Mouse (Mus musculus) liver, embryonic 12.5 days (tissue): ENCODE results near the gene Vdr. TPM values are rescaled to one million over a fixed set of nuclear protein-coding genes. Genes with fewer than 3 reads are reported as not detected.

ENCODE experiments used
- ATAC-seq: fragments of 200-750 bp; cut with Nextera tagmentation; 2 replicates; pipeline ENCODE4 v1.8.0; 2017; ENCODE audit warnings: moderate number of reproducible peaks, mild to moderate bottlenecking, moderate library complexity
- H3K27ac ChIP-seq: fragments of 300-500 bp; sonication (generic); 2 replicates; pipeline ENCODE4 v1.5.1; 2016; ENCODE audit warnings: mild to moderate bottlenecking
- H3K27me3 ChIP-seq: fragments of 300-500 bp; sonication (generic); replicated peaks from 2 replicates; pipeline ENCODE4 v1.6.1; 2016; ENCODE audit warnings: mild to moderate bottlenecking, moderate library complexity
- H3K36me3 ChIP-seq: fragments of 300-500 bp; sonication (generic); 2 replicates; pipeline ENCODE4 v1.6.1; 2016; ENCODE audit warnings: mild to moderate bottlenecking, moderate library complexity
- H3K4me1 ChIP-seq: fragments of 300-500 bp; sonication (generic); 2 replicates; pipeline ENCODE4 v1.6.1; 2016
- H3K4me2 ChIP-seq: fragments of 300-500 bp; sonication (generic); 2 replicates; pipeline ENCODE4 v1.6.1; 2016; ENCODE audit warnings: mild to moderate bottlenecking, moderate library complexity
- H3K4me3 ChIP-seq: fragments of 300-500 bp; sonication (generic); 2 replicates; pipeline ENCODE4 v1.5.1; 2016; ENCODE audit warnings: mild to moderate bottlenecking, moderate library complexity
- H3K9ac ChIP-seq: fragments of 300-500 bp; sonication (generic); 2 replicates; pipeline ENCODE4 v1.6.1; 2016; ENCODE audit warnings: mild to moderate bottlenecking, moderate library complexity
- H3K9me3 ChIP-seq: fragments of 300-500 bp; sonication (generic); replicated peaks from 2 replicates; pipeline ENCODE4 v1.6.1; 2016; ENCODE audit warnings: mild to moderate bottlenecking, moderate library complexity
- WGBS: fragments of 180-500 bp; shearing (Covaris S2); methylation state at CpG from one replicate; pipeline ENCODE4 v1.1.7; 2016; ENCODE audit not compliant: insufficient replicate concordance; 5-methylcytosine and 5-hydroxymethylcytosine counted together
- polyA plus RNA-seq: library from polyadenylated mRNA; unstranded; fragments of >200 nt; fragmentation: Nextera tagmentation; extraction: Ambion mirVana; gene quantifications from 2 replicates; pipeline ENCODE4 v1.2.1, GENCODE M21; 2016

Gene Vdr
- polyA plus RNA-seq, 1 experiment from 2014 or later = 0.46 TPM

- Histone ChIP-seq H3K27ac (peak overlapping the region; percentile 24; the same call in 1 of the 2 replicates), H3K4me2 (peak overlapping the region; percentile 63)
Measured at GRCm38 (mm10) chr15:97842058-97842457, 68.4 kb downstream of the Vdr start.

GRCm38 (mm10) chr15:97841383-97841782, 69.0 kb downstream of the Vdr start:
- H3K27me3 ChIP-seq = no peaks in the 10 kb centered on the region
- 0 out of 2 replicates have a peak overlapping the region, but pooled peaks have one; percentile 6 for H3K4me2 ChIP-seq
- no peak for ATAC-seq
- 63% methylated on average over 6 of the region's 6 CpGs for WGBS
- H3K36me3 ChIP-seq = no peaks in the 10 kb centered on the region
- H3K4me1 ChIP-seq = peaks cover 99% of the 10 kb centered on the region
- peak overlapping the region; percentile 24 for H3K27ac ChIP-seq
- no peak overlapping the region for H3K9ac ChIP-seq
- H3K9me3 ChIP-seq = no peaks in the 10 kb centered on the region
- no peak overlapping the region for H3K4me3 ChIP-seq

More at GRCm38 (mm10) chr15:97842058-97842457, 68.4 kb downstream of the Vdr start:
- no peaks in the 10 kb centered on the region for H3K9me3 ChIP-seq
- no peak overlapping the region for H3K9ac ChIP-seq
- H3K27me3 ChIP-seq = no peaks in the 10 kb centered on the region
- no peak for ATAC-seq
- no peaks in the 10 kb centered on the region for H3K36me3 ChIP-seq
- H3K4me3 ChIP-seq = no peak overlapping the region
- WGBS = 76% methylated on average over 6 of the region's 6 CpGs
- H3K4me1 ChIP-seq = peaks cover 100% of the 10 kb centered on the region

DNA sequence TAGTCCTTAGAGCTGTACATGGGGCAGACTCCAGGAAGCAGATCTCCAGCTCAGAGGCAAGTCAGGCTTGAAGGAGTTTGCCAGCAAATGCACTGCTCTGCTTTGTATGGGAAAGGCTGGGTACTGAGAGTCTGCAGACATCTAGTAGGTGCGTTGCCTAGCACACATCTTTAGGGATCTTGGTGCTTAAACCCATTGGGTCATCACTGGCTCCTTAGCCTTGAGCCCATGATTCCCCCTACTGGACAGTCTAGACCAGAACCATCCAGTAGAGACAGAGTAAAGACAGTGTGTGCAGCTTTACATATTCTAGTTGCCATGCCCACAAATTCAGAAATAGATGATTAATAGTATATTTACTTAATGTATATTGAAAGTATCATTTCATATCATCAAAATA, 69.6 kb downstream of the Vdr start:
- no peaks in the 10 kb centered on the region for H3K9me3 ChIP-seq
- peaks cover 98% of the 10 kb centered on the region for H3K4me1 ChIP-seq
- 76% methylated on average over 1 of the region's 1 CpGs for WGBS

GRCm38 (mm10) chr15:97839991-97840455, 70.4 kb downstream of the Vdr start:
- Histone ChIP-seq H3K9ac (no peak overlapping the region), H3K4me3 (no peak overlapping the region), H3K9me3 (no peaks in the 10 kb centered on the region), H3K4me1 (peaks cover 90% of the 10 kb centered on the region), H3K27me3 (no peaks in the 10 kb centered on the region), H3K4me2 (no peak overlapping the region; the same call in 1 of the 2 replicates), H3K27ac (peak overlapping the region; percentile 27), H3K36me3 (no peaks in the 10 kb centered on the region)
- peak; percentile 49; the same call in 1 of the 2 replicates for ATAC-seq
- 50% methylated on average over 3 of the region's 3 CpGs for WGBS

More for the DNA sequence above, 69.6 kb downstream of the Vdr start:
- Histone ChIP-seq H3K36me3 (no peaks in the 10 kb centered on the region), H3K27me3 (no peaks in the 10 kb centered on the region), H3K4me3 (no peak overlapping the region), H3K9ac (no peak overlapping the region), H3K27ac (peak overlapping the region; percentile 27; the same call in 1 of the 2 replicates), H3K4me2 (no peak overlapping the region)
- no peak for ATAC-seq

DNA sequence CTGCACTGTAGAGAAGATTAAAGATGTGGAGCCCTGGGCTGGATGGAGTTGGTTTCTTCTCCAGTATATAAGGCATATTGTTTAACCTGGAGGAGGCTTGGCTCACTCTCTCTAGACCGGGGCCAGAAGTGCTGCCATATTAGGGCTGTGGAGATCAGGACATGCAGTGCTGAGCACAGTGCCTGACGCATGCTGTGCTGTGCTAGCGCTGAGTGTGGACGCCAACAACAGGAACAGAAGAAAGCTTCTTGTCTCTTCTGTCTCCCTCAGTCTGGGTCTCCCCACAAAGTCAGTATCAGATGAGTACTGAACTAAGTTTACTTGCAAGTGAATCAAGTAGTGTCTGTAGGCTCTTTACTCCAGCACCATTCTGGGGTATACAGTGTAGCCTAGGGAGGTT, 71.0 kb downstream of the Vdr start:
- ATAC-seq = no peak
- H3K27me3 ChIP-seq = no peaks in the 10 kb centered on the region
- WGBS = 79% methylated on average over 4 of the region's 4 CpGs
- no peaks in the 10 kb centered on the region for H3K9me3 ChIP-seq
- peaks cover 85% of the 10 kb centered on the region for H3K4me1 ChIP-seq
- peak overlapping the region; percentile 27 for H3K27ac ChIP-seq
- no peak overlapping the region for H3K9ac ChIP-seq
- H3K4me2 ChIP-seq = no peak overlapping the region
- no peaks in the 10 kb centered on the region for H3K36me3 ChIP-seq
- no peak overlapping the region for H3K4me3 ChIP-seq

GRCm38 (mm10) chr15:97839012-97839411, 71.4 kb downstream of the Vdr start:
- Histone ChIP-seq H3K4me2 (no peak overlapping the region), H3K9ac (no peak overlapping the region), H3K36me3 (no peaks in the 10 kb centered on the region), H3K9me3 (no peaks in the 10 kb centered on the region), H3K4me1 (peaks cover 80% of the 10 kb centered on the region), H3K27me3 (0 out of 2 replicates have a peak, but pooled peaks cover under 1% of the 10 kb centered on the region), H3K27ac (0 out of 2 replicates have a peak overlapping the region, but pooled peaks have one; percentile 27), H3K4me3 (no peak overlapping the region)
- WGBS = 53% methylated on average over 2 of the region's 2 CpGs
- ATAC-seq = no peak

DNA sequence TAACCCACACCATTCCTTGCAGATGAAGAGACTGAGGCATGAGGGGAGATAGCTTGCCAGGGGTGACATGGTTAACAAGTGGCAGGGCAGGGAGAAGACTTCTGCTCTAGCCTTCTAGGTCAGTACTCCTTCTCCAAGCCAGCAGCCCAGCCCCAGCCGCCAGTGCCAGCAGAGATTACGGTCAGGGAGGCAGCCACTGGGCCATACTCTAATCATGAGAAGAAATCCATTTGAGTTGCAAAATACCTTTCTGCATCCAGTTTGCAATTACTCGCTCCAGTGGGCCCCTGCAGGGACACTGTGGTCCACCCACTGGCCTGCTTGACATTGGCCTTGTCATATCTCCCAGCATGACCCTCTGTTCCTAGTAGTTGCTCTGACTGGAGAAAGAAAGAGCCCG, 72.0 kb downstream of the Vdr start:
- 57% methylated on average over 4 of the region's 4 CpGs for WGBS
- Histone ChIP-seq H3K9ac (no peak overlapping the region), H3K4me1 (peaks cover 76% of the 10 kb centered on the region), H3K9me3 (no peaks in the 10 kb centered on the region), H3K4me3 (no peak overlapping the region), H3K27ac (no peak overlapping the region), H3K4me2 (no peak overlapping the region), H3K36me3 (no peaks in the 10 kb centered on the region), H3K27me3 (peaks cover 7% of the 10 kb centered on the region)
- no peak for ATAC-seq

- Histone ChIP-seq H3K9me3 (no peaks in the 10 kb centered on the region), H3K27ac (no peak overlapping the region), H3K4me1 (peaks cover 76% of the 10 kb centered on the region), H3K27me3 (peaks cover 15% of the 10 kb centered on the region), H3K4me2 (no peak overlapping the region), H3K9ac (no peak overlapping the region), H3K36me3 (no peaks in the 10 kb centered on the region), H3K4me3 (no peak overlapping the region)
- 20% methylated on average over 8 of the region's 8 CpGs for WGBS
- no peak for ATAC-seq
Measured at GRCm38 (mm10) chr15:97837491-97838061, 72.9 kb downstream of the Vdr start.

GRCm38 (mm10) chr15:97836894-97837247, 73.6 kb downstream of the Vdr start:
- WGBS = 49% methylated on average over 8 of the region's 8 CpGs
- H3K27ac ChIP-seq = no peak overlapping the region
- H3K4me3 ChIP-seq = no peak overlapping the region

DNA sequence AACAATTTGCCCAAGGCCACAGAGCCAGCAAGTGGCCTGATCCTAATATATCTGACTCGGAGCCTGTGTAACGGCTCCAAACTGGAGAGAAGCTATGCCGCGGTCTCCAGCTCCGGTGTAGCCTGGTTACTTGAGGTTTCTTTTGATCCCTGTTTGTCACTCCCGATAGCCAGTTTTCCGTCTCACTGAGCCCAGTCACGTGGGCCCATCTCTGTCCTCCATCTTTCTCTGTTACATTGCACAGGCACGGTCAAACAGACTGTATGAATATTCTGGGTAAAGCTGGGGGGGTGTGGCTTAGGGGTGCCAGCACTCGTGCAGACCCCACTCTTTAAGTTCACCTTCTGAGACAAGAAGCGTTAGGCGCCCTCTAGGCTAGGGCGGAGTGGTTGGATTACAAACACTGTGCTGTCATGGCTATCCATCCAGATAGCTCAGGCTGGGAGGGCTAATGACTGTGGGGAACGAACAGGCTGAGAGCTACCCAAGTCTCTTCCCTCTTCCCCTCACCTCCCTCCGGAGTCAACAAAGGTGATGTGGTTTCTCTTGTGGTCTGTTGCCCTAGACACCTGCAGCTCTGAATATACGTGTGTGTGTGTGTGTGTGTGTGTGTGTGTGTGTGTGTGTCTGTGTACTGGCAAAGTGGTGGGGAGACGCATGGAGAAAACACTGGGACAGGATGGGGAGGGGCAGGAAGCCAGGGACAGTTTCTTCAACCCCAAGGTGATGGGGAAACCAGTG, 74.1 kb downstream of the Vdr start:
- 55% methylated on average over 17 of the region's 17 CpGs for WGBS
- no peak for ATAC-seq

More at GRCm38 (mm10) chr15:97836894-97837247, 73.6 kb downstream of the Vdr start:
- no peak overlapping the region for H3K9ac ChIP-seq
- peaks cover 22% of the 10 kb centered on the region for H3K27me3 ChIP-seq
- H3K9me3 ChIP-seq = no peaks in the 10 kb centered on the region
- H3K4me2 ChIP-seq = no peak overlapping the region
- no peak for ATAC-seq
- peaks cover 76% of the 10 kb centered on the region for H3K4me1 ChIP-seq
- H3K36me3 ChIP-seq = no peaks in the 10 kb centered on the region

DNA sequence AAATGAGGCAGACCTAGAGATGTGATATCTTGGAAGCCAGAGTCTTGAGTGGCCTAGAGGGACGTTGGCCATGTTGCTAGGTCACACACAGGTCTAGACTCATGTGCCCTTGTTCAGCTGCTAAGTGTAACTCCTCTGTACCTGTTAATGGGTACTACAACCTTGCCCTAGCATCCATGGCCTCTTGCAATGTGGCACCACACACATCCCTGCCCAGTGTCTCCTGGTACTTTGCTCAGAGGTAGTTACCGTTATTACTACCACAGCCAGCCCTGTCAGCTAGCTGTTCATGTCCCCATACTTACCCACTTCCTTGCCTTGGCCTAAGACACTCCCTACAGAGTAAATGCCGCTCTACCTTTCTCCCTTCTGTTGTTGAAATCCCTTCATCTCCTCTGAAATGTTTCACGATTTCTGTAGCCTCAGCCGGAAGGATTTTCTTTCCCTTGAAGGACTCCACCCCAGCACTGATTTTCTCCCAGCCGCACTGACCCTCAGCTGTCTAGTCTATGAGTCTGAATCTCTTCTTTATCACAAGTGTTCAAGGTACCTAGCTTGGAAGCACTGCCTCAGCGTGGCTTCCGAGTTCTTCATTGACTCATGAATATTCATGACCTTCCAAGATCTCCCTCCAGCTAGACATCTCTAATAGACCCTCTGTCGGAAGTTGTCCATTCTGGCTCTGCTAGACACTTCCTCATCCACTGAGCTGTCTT, 77.5 kb downstream of the Vdr start:
- 44% methylated on average over 9 of the region's 9 CpGs for WGBS
- no peak overlapping the region for H3K4me3 ChIP-seq
- H3K27me3 ChIP-seq = peaks cover 44% of the 10 kb centered on the region
- no peak for ATAC-seq
- no peaks in the 10 kb centered on the region for H3K36me3 ChIP-seq
- H3K4me1 ChIP-seq = peaks cover 76% of the 10 kb centered on the region
- H3K27ac ChIP-seq = no peak overlapping the region
- H3K9ac ChIP-seq = no peak overlapping the region
- H3K9me3 ChIP-seq = no peaks in the 10 kb centered on the region
- H3K4me2 ChIP-seq = no peak overlapping the region; the same call in 1 of the 2 replicates

More for the DNA sequence above, 74.1 kb downstream of the Vdr start:
- Histone ChIP-seq H3K36me3 (no peaks in the 10 kb centered on the region), H3K9me3 (no peaks in the 10 kb centered on the region), H3K4me3 (no peak overlapping the region), H3K9ac (no peak overlapping the region), H3K4me1 (peaks cover 76% of the 10 kb centered on the region), H3K27ac (no peak overlapping the region), H3K4me2 (no peak overlapping the region), H3K27me3 (peaks cover 28% of the 10 kb centered on the region)
